Mouse (Mus musculus) lung, postnatal 0 days (tissue): ENCODE data around the gene Syngr4.

Experiments used
- CTCF ChIP-seq: IDR thresholded peaks from 2 replicates; pipeline ENCODE4 v1.5.1; 2016; ENCODE audit warnings: antibody characterized with exemption, mild to moderate bottlenecking
- EP300 ChIP-seq: IDR thresholded peaks from 2 replicates; pipeline ENCODE4 v1.6.1; 2016; ENCODE audit warnings: antibody characterized with exemption, mild to moderate bottlenecking, control low read depth

DNA sequence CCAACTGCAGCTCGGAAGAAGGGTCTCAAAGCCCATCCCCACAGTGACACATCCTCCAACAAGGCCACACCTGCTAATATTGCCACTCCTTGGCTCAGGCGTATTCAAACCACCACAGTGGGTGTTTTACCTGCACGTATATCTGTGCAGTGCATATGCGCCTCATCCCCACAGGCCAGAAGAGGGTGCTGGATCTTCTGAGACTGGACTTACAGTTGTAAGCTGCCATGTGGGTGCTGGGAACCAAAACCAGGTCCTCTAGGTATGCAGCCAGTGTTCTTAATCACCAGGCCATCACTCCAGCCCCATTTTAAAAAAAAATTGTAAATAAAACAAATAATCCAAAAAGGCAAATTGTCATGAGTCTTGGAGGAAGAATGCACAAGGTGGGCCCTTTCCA, 16.0 kb downstream of the Syngr4 start:
- no peak for TF ChIP-seq CTCF
- no peak for TF ChIP-seq EP300
